Mouse (Mus musculus): Measurements from ENCODE around the gene Ddb1. TPM values are rescaled to one million over a fixed set of nuclear protein-coding genes. Genes with fewer than 3 reads are reported as not detected.
"Not testable (repeated sequence)": the region's sequence is repeated elsewhere in the genome, so short reads cannot be mapped to it uniquely, and the experiment has no call there.

Ddb1 gene
- 100 to 1,000 TPM; 193 to 194 TPM for total RNA-seq (2021)

DNA sequence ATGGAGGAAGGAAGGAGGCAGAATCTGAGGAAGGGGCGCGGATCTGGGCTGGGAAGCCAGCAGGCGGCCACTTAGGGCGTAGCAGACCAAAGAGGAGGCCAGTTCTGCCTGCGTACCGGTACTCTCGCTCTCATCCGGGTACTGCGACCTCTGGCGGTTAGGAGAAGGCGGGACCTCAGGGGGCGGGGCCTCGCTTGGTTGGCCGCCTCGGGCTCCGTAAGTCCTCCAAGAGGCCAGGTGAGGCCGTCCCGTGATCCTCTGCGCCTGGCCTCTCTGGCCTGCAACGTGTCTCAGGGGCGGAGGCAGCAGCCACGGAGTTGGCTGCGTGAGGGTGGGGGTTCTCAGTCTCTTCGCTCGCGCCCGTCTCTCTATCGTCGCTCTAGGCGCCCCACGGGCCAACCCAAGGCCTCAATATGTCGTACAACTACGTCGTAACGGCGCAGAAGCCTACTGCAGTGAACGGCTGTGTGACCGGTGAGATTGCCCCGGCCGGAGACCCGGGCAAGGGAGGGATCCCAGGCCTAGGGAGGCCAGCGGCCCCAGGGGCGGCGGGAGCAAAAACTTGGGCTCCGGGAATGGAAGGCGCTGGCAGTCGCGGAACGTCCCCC is at the start of gene Ddb1, which contains the start of gene Tkfc:
TSS of gene Ddb1 (plus strand) at position 35 of the 608 bp plus-strand sequence.
TSS of gene Tkfc (minus strand) at position 362 of the 608 bp plus-strand sequence.
- DNase-seq (ENCODE audit: low spot score in 2 of 2) = peak; percentile 99
- intact Hi-C loops (cut with DNase I) = loop anchor here (1.0 kb wide), 2 partner anchors 28 to 50 kb away; partner anchors contain the start of genes Cyb561a3 and Tmem138

DNA sequence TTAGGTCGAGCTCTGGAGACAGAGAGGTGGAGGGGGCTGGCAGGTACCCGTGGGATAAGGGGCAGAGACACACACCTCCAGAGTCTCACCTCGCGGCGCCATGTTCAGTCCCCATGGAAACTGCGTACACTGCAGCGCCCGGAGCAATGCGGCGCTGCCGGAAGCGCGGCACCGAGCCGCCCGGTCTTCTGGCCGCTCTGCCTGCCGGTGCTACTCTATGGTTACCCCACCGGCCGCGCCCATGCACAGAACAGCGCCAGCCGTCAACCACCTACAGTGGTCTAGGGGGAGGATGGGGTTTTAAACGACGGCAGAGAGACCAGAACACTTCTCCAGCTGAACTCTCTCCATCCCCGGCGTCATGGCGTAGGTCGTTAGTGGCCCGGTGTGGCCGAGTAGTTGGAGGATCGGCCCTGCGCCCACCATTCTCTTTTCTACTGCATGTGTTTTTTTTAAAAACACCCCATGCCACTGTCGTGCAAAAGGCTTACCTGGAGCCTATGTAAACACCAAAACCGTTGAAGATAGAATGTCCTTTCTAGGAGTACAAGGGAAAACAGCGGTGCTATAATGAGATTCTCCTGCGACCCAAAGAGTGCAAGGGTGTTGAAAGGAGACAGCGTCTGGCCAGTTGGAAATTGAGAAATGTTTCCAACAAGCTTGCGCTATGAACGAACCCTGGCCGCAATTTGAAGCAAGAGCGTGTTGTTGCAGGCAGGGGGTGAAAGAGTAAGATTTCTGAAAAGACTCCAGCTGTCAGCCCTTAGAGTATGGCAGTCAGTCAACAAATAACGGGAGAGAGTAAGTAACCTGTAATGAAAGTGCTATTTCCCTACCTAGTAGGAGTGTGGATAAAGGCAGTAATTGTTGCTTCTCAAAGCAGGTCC is 49.3 kb upstream of the Ddb1 start, which contains the start of gene Tmem216:
TSS of gene Tmem216 (minus strand) at position 615 of the 887 bp plus-strand sequence.
- peak; percentile 88 to 90 for DNase-seq (ENCODE audit: low spot score in 2 of 2)
- intact Hi-C loops (cut with DNase I) = loop anchor here (1.0 kb wide), 2 partner anchors 21 to 49 kb away; partner anchors contain the start of genes Cyb561a3, Ddb1, Tkfc and Tmem138

DNA sequence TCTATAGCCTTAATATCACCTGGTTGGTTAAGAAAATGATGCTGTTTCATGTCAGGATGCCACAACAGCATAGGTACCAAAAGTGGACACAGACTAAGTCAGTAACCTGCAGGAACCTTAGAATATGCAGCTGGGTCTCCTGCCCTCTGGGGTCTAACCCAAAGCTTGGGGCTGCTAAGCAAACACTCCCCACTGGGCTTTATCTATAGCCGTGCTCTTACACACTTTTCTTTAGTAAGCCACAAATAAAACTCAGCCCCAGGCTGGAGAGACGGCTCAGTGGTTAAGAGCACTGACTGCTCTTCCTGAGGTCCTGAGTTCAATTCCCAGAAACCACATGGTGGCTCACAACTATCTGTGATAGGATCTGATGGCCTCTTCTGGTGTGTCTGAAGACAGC is 48.1 kb upstream of the Ddb1 start:
- intact Hi-C loops (cut with DNase I) = no loop called here
- DNase-seq (ENCODE audit: low spot score in 2 of 2) = no peak

DNA sequence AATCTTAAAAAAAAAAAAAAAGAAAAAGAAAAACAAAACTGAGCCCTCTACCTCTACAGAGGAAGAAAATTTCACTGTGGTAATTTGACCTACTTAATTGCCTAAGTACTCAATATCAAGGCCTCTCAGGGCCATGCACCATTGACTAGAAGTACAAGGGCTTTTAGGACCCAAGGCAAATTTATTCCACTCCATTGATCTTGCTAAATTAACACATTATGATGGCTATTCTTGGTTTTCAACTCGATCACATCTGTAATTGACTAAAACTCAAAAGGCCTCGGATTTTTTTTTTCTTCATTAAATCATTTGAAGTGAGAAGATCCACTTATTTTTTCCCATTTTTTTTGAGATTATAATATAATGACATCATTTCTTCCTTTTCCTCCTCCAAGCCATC is 47.7 kb upstream of the Ddb1 start:
- DNase-seq (ENCODE audit: low spot score in 2 of 2) = no peak
- intact Hi-C loops (cut with DNase I) = no loop called here

DNA sequence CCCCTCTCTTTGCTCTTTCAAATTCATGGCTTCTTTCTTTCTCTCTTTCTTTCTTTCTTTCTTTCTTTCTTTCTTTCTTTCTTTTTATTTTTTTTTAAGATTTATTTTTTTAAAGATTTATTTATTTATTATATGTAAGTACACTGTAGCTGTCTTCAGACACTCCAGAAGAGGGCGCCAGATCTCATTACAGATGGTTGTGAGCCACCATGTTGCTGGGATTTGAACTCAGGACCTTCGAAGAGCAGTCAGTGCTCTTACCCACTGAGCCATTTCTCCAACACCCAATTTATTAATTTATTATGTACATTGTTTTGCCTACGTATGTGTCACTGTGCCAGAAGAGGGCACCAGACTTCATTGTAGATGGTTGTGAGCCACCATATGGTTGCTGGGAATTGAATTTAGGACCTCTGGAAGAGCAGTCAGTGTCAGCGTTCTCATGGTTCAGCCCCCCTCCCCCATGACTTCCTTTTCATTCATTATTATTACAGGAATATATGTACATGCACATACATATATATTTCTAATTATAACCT is 47.2 kb upstream of the Ddb1 start:
- DNase-seq (ENCODE audit: low spot score in 2 of 2); intact Hi-C loops (cut with DNase I): not testable (repeated sequence)

DNA sequence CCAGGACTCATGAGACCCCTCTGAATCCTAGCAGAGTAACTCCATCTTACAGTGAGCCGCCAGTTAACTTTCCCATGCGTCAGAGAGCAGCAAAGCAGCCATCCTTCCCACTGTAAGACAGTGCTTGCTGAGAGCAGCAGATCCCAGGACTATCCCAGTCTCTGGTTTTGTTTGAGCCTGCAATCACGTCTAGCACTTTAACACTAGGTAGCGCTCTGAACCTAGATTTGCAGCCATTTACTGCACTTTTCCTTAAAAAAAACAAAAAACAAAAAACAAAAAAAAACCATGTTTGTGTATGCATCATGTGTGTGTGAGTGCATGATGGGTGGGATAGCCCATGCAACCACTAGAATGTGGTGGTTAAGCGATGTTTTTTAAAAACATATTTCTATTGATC is 45.0 kb upstream of the Ddb1 start:
- intact Hi-C loops (cut with DNase I) = no loop called here

DNA sequence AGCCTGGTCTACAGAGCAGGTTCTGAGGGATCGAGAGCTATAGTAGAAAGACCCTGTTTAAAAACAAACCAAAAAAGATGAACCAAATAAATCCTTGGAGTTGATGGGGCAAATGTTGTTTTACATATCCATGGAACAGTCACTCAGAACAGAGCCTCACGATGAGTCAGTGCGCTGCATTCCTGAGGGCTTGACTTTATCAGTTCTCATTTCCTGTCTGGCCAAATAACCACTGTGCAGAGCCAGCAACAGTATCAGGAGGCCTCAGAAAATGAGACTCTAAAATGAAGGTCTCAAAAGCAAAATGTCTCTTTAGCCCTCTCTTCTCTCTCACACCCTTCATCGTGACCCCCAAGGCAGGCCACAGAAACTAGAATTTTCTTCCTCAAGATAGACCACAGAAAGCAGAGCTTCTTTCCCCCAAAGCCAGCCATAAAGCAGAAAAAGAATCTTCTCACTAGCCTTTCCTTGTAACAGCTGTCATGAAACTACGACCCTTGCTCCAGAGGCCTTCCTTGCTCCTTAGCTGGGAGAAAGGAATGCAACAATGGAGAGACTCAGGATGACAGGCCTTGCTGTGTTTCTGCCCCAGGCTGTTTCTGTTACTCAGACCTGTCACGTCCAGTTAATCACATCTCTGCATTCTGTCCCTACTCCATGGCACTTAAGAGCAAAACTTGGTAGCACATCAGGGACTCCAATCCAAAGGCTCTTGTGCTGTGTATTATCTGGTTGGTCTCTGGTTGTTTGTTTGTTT is 43.4 kb upstream of the Ddb1 start:
- intact Hi-C loops (cut with DNase I) = no loop called here
- no peak for DNase-seq (ENCODE audit: low spot score in 2 of 2)

More for the DNA sequence above, 45.0 kb upstream of the Ddb1 start:
- peak in 1 of 2 experiments; percentile 14 for DNase-seq (ENCODE audit: low spot score in 2 of 2)

DNA sequence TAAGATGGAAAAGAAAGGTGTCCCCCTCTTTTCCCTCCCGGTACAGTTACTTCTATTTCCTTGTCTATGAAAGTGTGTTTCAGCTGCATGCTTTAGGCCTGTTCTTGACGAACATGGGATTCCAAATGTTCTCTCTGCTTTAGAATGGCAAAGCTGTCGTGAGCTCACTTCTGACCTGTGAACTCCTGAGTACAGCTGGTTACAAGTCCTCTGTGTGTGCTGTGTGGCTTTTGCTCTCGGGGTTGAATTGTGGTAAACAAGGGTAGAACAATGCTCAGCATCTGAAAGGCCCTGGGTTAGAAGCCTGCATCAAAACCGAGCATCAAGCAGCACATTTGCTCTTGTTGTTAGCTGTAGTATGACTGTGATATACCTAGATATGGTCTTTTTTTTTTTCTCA is 42.8 kb upstream of the Ddb1 start:
- intact Hi-C loops (cut with DNase I) = no loop called here
- DNase-seq (ENCODE audit: low spot score in 2 of 2) = no peak

DNA sequence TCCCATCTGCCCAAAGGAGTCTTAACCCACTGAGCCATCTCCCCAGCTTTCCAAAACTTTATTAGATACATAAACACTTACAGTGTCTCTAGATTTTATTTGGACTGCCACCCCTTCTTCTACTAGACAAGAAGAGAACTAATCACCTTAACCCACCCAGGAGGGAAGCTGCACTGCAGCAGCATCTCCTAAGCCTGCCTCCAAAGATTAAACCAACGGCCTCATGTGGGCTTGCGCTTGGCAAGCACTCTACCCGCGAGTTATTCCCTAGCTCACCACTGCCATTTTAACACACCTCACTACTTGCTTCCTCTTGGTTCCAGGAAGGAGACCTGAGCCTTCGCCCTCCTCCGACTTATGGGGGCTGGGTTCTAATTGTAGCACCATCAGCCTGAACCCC is 40.8 kb upstream of the Ddb1 start:
- intact Hi-C loops (cut with DNase I) = no loop called here
- no peak for DNase-seq (ENCODE audit: low spot score in 2 of 2)

DNA sequence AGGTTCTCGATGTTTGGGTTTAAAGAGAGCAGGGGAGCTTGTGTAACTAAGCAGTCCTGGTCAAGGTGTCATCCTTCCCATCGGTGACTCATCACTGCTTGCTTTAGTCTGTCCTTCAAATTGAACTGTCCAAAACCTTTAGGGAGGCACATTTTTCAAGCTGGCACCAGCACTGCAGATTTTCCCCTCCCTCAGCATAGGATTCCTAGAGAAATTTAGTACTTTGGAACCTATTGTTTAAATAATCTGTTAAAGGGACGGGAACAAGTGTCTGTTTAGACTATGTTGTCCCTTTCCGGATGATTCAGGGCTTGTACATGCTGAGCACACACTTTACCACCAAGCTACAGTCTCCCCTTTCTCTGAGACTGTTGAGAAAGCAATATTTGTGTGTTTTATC is 39.9 kb upstream of the Ddb1 start:
- intact Hi-C loops (cut with DNase I) = no loop called here
- no peak for DNase-seq (ENCODE audit: low spot score in 2 of 2)

DNA sequence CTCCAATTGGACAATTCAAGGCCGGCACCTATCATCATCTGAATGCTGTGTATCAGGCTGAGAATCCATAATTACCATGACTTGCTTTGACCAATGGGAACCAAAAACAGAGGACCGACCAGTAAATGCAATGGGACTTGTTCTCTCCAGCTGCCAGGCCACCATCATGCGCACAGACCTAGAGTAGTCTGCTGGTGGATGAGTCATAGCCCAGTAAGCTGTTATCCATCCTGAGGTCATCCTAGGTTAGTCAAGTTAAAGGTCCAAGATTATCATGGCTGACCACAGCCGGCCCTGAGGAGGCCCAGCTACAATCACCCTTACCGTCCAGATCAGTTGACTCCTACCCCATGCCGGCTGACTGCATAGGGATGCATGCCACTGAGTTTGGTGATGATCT is 35.5 kb upstream of the Ddb1 start:
- intact Hi-C loops (cut with DNase I) = no loop called here
- no peak for DNase-seq (ENCODE audit: low spot score in 2 of 2)

DNA sequence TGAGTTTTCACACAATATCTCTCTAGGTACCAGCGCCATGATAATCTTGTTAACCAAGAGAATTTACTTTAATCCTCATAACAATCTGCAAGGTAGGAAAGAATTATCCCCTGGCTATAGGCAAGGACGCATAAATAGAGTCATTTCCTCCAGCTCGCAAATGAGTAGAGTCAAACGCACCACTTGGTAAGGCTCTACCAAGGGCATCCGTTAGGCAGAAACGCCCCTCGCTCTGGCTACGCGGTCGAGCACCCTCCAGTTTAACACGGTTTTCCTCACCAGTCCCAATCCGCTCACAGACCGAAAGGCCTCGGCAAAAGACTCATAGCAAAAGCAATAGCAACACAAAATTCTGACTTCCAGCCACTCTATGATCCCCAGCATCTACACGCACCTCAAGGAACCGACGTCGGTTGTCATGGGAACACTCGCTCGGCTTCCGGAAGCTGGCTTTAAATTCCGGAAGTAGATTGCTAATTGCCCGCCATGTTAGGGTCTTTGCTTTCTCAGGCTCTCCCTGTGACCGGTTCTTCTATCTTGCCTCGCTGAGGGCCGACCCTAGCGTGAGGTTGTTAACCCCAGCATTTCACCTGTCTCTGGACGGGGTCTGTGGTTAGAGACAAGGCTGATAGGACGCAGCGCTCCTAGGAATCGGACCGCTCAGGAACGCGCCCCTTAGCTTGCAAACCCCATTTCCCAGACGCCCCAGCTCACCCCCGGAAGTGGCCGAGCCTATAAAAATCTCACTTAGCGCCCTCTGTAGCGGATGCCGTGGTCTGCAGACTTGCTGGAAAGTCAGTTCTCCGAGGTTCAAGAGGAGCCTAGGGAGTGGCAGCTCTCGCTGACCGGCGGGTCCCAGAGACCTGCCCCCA is 28.2 kb upstream of the Ddb1 start, which contains the start of the genes Cyb561a3 and Tmem138:
TSS of gene Cyb561a3 (plus strand) at position 483 of the 872 bp plus-strand sequence.
TSS of gene Tmem138 (minus strand) at position 673 of the 872 bp plus-strand sequence.
- peak; percentile 94 to 97 for DNase-seq (ENCODE audit: low spot score in 2 of 2)
- intact Hi-C loops (cut with DNase I) = loop anchor here (1.0 kb wide), 2 partner anchors 22 to 28 kb away; partner anchors contain the start of genes Ddb1 and Tkfc

DNA sequence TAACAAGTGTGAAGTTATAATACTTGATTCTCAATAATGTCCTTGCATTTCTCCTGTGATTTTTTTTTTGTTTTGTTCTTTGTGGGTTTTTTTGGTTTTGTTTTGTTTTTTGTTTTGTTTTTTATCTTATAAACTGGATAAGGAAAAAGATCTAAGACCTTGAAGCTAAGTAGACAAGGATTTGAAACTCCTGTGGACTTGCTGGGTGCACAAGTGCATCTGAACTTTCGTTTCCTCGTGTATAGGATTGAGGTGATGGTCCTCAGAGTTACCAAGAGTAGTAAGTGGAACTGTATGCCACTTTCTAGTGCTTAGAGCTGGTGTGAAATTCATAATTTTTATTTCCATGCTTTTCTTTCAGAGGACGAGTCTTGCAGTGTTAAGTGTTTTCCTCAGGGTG is 25.0 kb upstream of the Ddb1 start:
- no peak for DNase-seq (ENCODE audit: low spot score in 2 of 2)
- intact Hi-C loops (cut with DNase I) = no loop called here

DNA sequence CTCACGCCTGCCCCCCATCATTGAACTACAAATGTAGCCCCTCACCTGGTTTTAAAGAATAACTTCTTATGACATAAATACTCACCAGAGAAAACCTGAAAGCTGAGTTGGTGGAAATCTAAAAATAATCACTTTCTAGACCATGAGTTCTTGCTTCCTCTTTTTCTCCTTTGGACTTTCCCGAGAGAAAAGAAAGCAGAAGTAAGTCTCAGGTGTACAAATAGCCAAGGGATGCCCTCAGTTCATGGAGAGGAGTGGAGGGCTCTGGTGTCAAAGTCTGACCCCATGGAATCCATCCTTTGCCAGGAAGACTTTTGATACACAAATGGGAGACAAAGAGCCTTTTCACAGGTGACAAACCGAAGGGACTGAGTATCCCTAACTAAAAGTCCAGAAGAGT is 24.4 kb upstream of the Ddb1 start:
- intact Hi-C loops (cut with DNase I) = no loop called here
- no peak for DNase-seq (ENCODE audit: low spot score in 2 of 2)

DNA sequence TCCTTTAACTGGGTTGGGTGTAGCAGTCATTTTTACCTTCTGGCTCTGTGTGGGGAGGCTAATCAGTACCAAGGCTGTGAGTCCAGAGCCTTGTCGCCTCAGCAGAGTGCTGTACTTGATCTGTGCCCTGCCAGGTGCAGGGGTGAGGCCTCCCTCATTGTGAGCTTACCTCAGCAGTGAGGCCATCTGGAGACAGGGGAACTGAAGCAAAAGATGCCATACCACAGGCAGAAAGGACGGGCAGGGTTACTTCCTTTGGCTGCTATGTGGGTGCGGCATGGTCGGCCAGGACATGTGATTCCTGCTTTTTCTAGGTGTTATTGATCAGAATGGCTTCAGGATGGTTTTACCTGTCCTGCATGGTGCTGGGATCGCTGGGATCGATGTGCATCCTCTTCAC is 23.1 kb upstream of the Ddb1 start:
- no peak for DNase-seq (ENCODE audit: low spot score in 2 of 2)
- intact Hi-C loops (cut with DNase I) = no loop called here

DNA sequence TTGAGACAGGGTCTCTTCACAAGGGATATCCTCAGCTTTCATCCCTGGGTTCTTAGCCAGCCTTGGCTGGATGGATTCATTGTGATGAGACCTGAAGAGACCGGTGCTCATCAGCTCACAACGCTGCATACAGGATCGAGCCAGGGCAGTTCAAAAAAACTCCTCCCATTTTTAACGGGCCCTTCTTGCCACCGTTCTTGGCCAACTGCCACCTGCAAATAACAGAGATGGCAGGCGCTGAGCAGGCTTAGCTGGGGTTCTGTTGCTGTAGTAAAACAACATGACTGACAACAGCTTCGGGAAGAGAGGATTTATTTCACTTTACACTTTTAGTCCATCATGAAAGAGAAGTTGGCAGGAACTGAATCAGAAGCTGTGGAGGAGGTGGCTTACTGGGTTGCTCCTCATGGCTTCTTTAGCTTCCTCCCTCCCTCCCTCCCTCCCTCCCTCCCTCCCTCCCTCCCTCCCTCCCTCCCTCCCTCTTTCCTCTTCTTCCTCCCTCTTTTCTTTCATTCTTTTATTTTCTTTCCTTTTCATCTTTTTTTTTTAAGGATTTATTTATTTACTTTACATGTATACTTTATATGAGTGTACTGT is 21.5 kb upstream of the Ddb1 start:
- DNase-seq (ENCODE audit: low spot score in 2 of 2) = peak in 1 of 2 experiments; percentile 9
- intact Hi-C loops (cut with DNase I) = no loop called here

DNA sequence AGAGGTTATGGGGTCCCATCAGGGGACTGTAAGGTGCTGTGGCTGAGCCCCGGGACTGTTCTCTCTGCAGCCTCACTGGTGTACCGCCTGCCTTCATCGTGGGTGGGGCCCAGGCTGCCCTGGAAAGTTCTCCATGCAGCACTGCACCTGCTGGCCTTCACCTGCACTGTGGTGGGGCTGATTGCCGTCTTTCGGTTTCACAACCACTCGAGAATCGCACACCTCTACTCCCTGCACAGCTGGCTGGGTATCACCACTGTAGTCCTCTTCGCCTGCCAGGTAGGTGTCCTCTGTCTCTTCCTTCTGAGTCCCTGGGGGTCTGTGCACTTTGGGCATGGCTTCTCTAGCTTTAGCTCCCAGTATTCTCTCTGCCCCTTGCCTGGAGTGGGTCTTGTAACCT is 20.0 kb upstream of the Ddb1 start:
- DNase-seq (ENCODE audit: low spot score in 2 of 2) = no peak
- intact Hi-C loops (cut with DNase I) = no loop called here

DNA sequence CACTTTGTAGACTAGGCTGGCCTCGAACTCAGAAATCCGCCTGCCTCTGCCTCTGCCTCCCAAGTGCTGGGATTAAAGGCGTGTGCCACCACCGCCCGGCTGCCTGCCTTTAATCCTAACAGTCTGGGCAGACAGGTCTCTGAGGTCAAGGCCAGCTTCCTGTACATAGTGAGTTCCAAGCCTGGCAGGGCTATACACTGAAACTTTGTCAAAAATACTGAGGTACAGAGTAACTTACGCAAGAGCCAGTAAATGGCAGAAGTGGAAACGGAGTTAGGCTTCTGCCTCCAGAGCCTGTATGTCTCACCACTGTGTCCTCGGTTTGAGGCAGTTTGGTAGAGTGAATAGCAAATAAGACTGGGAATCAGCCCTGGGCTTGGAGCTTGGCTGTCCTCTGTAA is 17.9 kb upstream of the Ddb1 start:
- intact Hi-C loops (cut with DNase I) = no loop called here
- no peak for DNase-seq (ENCODE audit: low spot score in 2 of 2)

All from left cerebral cortex, postnatal 25 days (tissue).